Mouse (Mus musculus) lung, postnatal 0 days (tissue): Measurements from ENCODE around the gene Immp2l. TPM values are rescaled to one million over a fixed set of nuclear protein-coding genes. Genes with fewer than 3 reads are reported as not detected.

Experiments used
- ATAC-seq: fragments of 200-750 bp; cut with Nextera tagmentation; 2 replicates; pipeline ENCODE4 v1.8.0; 2017; ENCODE audit warnings: moderate library complexity
- DNase-seq: peaks from one replicate; pipeline ENCODE4 v3.0.0-alpha.2; 2016; ENCODE audit warnings: low spot score
- H3K27ac ChIP-seq: fragments of 300-500 bp; sonication (generic); 2 replicates; pipeline ENCODE4 v1.5.1; 2014; ENCODE audit warnings: antibody characterized with exemption, mild to moderate bottlenecking, low read length, mixed read lengths
- H3K27me3 ChIP-seq: fragments of 300-500 bp; sonication (generic); replicated peaks from 2 replicates; pipeline ENCODE4 v1.6.1; 2014; ENCODE audit warnings: low read length, mixed read lengths; ENCODE audit not compliant: insufficient read depth
- H3K36me3 ChIP-seq: fragments of 300-500 bp; sonication (generic); 2 replicates; pipeline ENCODE4 v1.6.1; 2014; ENCODE audit warnings: low read length, mixed read lengths; ENCODE audit not compliant: insufficient read depth
- H3K4me1 ChIP-seq: fragments of 300-500 bp; sonication (generic); 2 replicates; pipeline ENCODE4 v1.6.1; 2014; ENCODE audit warnings: antibody characterized with exemption, low read depth, low read length, mixed read lengths; ENCODE audit not compliant: insufficient read depth
- H3K4me2 ChIP-seq: fragments of 300-500 bp; sonication (generic); replicated peaks from 2 replicates; pipeline ENCODE4 v1.6.1; 2014; ENCODE audit warnings: low read depth, mild to moderate bottlenecking, low read length, moderate library complexity, mixed read lengths
- H3K4me3 ChIP-seq: fragments of 300-500 bp; sonication (generic); 2 replicates; pipeline ENCODE4 v1.5.1; 2014; ENCODE audit warnings: low read depth, low read length
- H3K9ac ChIP-seq: fragments of 300-500 bp; sonication (generic); replicated peaks from 2 replicates; pipeline ENCODE4 v1.6.1; 2014; ENCODE audit warnings: low read depth, mild to moderate bottlenecking
- H3K9me3 ChIP-seq: fragments of 300-500 bp; sonication (generic); 2 replicates; pipeline ENCODE4 v1.6.1; 2016; ENCODE audit warnings: low read length, mixed read lengths
- CTCF ChIP-seq: IDR thresholded peaks from 2 replicates; pipeline ENCODE4 v1.5.1; 2016; ENCODE audit warnings: antibody characterized with exemption, mild to moderate bottlenecking
- EP300 ChIP-seq: IDR thresholded peaks from 2 replicates; pipeline ENCODE4 v1.6.1; 2016; ENCODE audit warnings: antibody characterized with exemption, mild to moderate bottlenecking, control low read depth
- WGBS: fragments of 180-500 bp; shearing (Covaris S2); extraction: QIAGEN DNeasy Blood & Tissue Kit; methylation state at CpG from one replicate; pipeline ENCODE4 v1.1.7; 2014; 5-methylcytosine and 5-hydroxymethylcytosine counted together
- polyA plus RNA-seq: library from polyadenylated mRNA; unstranded; fragments of >200 nt; fragmentation: Nextera tagmentation; extraction: Ambion mirVana; gene quantifications from 2 replicates; pipeline ENCODE4 v1.2.1, GENCODE M21; 2015

The Immp2l gene
- polyA plus RNA-seq, 1 experiment from 2014 or later = 5.2 TPM

DNA sequence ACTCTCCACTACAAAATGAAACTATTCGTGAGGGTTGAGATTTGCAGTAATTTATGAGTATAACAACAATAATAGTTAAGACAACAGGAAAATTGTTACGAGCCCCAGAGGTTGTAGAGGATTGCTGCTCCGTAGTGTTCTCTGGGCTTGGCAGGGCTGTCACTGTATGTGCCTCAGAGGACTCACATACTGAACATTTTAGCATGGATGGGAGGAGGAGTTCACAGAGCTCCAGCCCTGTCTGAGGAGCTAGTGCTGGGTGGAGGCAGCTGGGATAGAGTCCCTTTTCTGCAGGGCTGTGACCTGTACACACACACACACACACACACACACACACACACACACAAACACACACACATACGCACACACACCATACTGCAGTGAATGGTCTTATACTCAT is 504.5 kb downstream of the Immp2l start:
- Histone ChIP-seq H3K36me3 (no peaks in the 10 kb centered on the region), H3K4me1 (no peaks in the 10 kb centered on the region), H3K9ac (no peak overlapping the region), H3K27me3 (no peaks in the 10 kb centered on the region), H3K4me2 (no peak overlapping the region), H3K27ac (no peak overlapping the region), H3K4me3 (no peak overlapping the region), H3K9me3 (no peaks in the 10 kb centered on the region)
- no peak for TF ChIP-seq EP300
- no peak for TF ChIP-seq CTCF
- DNase-seq = no peak
- WGBS = 69% methylated on average over 4 of the region's 4 CpGs
- ATAC-seq = no peak

DNA sequence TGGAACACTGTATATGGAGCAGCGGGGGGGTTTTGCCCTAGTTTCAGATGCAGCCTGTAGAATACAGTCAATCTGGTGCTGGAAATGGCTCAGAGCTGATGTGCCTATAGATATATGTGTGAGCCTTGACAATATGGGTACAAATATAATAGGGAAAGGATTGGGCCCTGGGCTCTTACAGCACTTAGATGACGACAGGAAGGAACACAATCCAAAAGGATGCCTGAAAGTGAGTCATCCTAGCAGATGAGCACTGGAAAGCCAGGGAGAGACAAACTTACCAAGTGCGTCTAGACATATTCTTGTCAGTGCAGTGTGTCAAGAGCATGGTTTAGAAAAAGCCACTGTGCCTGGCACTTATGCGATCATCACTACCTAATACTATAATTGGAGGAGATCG is 516.1 kb downstream of the Immp2l start:
- Histone ChIP-seq H3K27ac (no peak overlapping the region), H3K36me3 (no peaks in the 10 kb centered on the region), H3K4me2 (no peak overlapping the region), H3K9ac (no peak overlapping the region), H3K27me3 (no peaks in the 10 kb centered on the region), H3K4me3 (no peak overlapping the region), H3K4me1 (no peaks in the 10 kb centered on the region), H3K9me3 (no peaks in the 10 kb centered on the region)
- no peak for TF ChIP-seq EP300
- TF ChIP-seq CTCF = no peak
- WGBS = 83% methylated on average over 5 of the region's 5 CpGs
- no peak for ATAC-seq
- no peak for DNase-seq

DNA sequence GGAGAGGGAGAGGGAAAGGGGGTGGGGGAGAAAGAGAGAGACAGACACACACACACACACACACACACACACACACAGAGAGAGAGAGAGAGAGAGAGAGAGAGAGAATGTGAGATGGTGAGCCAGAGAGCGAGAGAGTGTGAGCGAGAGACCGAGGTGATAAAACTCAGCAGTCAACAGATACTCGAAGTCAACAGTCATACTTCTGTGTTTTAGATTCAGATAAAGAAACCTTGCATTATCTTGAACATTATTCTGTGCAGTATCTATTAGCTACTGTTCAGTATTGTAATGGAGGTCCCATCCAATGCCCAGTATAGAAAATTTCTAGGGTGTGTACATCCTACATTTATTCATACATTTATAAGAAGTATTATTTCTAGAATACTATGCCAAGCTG is 527.7 kb downstream of the Immp2l start:
- no peak overlapping the region for H3K4me2 ChIP-seq
- no peaks in the 10 kb centered on the region for H3K27me3 ChIP-seq
- H3K36me3 ChIP-seq = no peaks in the 10 kb centered on the region
- TF ChIP-seq CTCF (no peak), EP300 (no peak)
- WGBS = 81% methylated on average over 4 of the region's 4 CpGs
- H3K4me3 ChIP-seq = no peak overlapping the region
- ATAC-seq = no peak
- no peaks in the 10 kb centered on the region for H3K9me3 ChIP-seq
- DNase-seq = no peak
- H3K9ac ChIP-seq = no peak overlapping the region
- H3K27ac ChIP-seq = no peak overlapping the region
- no peaks in the 10 kb centered on the region for H3K4me1 ChIP-seq

DNA sequence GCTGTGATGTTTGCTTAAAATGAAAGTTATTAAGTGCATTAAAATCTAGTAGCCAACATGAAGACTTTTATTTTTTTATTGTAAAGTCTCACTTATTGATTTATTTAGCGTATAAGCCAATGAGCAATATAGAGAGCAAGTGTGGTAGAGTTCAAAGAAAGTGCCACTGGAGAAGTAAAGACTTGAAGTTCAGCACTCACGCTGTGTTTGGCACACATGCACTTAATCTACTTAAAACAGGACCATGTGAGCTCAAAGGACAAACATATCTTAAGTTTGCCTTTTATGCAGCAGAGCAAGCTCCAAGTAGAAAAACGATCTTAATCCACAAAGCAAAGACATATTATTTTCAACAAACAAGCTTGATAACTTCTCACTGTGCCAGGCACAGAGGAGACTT is 533.9 kb downstream of the Immp2l start:
- peak; percentile 14 for DNase-seq
- WGBS = 41% methylated on average over 3 of the region's 3 CpGs

DNA sequence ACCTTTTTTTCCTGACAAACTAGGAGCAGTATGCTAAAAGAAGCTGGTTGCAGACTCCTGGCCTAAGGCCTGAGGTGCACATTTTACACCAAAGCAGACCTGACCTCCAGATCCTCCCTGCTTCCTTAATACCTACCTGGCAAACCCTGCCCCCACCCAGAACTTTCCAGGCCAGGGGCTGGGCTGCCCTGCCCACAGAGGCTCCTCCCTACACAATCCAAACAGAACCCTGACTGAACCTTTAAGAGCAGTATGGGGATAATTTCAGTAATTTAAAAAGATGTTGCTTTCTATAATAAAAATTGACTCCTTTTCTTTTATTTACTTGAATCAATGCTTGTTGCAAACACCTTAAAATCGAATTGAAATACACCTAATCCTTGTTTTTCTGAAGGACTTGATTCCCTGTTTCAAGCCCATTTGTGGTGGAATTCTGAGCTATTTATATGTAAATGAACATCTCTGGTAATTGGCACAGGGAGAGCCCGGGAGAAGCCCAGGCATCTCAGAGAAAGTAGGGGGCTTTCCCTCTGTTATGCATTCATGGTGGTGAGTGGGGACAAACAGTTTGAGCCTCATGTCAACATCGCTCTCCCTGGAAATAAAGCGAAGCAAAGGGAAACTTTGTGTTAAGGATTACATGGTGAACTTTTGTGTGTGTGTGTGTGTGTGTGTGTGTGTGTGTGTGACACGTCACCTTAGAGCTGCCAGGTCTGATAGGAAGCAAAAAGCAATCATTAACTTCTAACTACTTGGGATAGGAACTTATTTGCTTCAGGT is 535.3 kb downstream of the Immp2l start:
- Histone ChIP-seq H3K9ac (no peak overlapping the region), H3K36me3 (no peaks in the 10 kb centered on the region), H3K9me3 (no peaks in the 10 kb centered on the region), H3K27me3 (no peaks in the 10 kb centered on the region), H3K4me3 (no peak overlapping the region), H3K27ac (no peak overlapping the region), H3K4me1 (0 out of 2 replicates have a peak, but pooled peaks cover 3% of the 10 kb centered on the region), H3K4me2 (no peak overlapping the region)
- TF ChIP-seq CTCF = no peak
- TF ChIP-seq EP300 = no peak
- peak; percentile 15 for DNase-seq
- 46% methylated on average over 5 of the region's 5 CpGs for WGBS
- ATAC-seq = peak; percentile 37; the same call in 1 of the 2 replicates

More for the DNA sequence above, 533.9 kb downstream of the Immp2l start:
- Histone ChIP-seq H3K9me3 (no peaks in the 10 kb centered on the region), H3K27me3 (no peaks in the 10 kb centered on the region), H3K36me3 (no peaks in the 10 kb centered on the region), H3K4me2 (no peak overlapping the region), H3K9ac (no peak overlapping the region), H3K4me3 (no peak overlapping the region), H3K27ac (no peak overlapping the region), H3K4me1 (0 out of 2 replicates have a peak, but pooled peaks cover 3% of the 10 kb centered on the region)
- no peak for ATAC-seq
- TF ChIP-seq CTCF (no peak), EP300 (no peak)

DNA sequence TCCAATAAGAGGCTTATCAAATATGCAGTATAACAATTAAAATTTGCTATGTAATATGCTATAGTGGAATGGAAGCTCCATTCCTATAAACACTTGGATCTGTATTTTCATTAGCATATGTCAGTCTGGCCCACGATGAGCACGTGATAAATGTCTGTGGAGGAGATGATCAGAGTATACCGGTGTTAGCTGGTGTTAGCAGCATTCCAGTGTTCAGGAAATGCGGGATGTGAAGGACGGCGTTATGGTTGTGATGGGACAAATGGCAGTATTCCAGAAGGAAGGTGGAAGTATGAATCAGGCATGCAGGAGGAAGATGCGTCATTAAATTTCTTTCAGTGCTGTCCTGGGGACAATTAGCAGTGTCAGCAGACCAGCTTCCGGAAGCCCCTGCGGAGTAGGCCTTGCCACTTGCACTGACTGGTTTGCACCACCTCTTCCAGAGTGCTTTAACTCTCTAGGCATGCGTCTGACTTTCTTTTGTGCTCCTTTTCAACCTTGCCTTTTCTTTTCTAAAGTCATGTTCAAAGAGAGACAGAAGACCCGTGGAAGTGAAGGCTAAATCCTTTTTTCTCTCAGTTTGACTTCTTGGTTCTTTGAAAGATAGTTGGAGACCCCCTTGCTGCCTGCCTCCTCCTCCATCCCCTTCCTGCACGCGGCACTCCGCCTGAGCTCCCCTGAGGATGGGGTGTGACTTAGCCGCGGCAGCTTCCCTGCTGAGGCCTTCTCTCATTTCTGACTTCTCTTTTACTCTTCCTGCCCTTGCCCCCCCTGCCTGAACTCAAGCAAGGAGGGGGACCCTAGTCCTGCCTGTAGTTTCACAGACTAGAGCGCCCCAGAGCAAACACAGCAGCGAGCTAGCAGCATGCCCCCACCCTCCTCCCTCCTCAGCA is 541.9 kb downstream of the Immp2l start:
- Histone ChIP-seq H3K4me2 (peak overlapping the region; percentile 37), H3K9ac (no peak overlapping the region; the same call in 1 of the 2 replicates), H3K36me3 (no peaks in the 10 kb centered on the region), H3K4me1 (peaks cover 5% of the 10 kb centered on the region; the same call in 1 of the 2 replicates), H3K9me3 (no peaks in the 10 kb centered on the region), H3K4me3 (no peak overlapping the region), H3K27ac (no peak overlapping the region), H3K27me3 (no peaks in the 10 kb centered on the region)
- 11% methylated on average over 18 of the region's 18 CpGs for WGBS
- peak; percentile 13 for DNase-seq
- peak; percentile 60 for ATAC-seq
- TF ChIP-seq EP300 (no peak), CTCF (no peak)
